Mouse (Mus musculus) effector memory CD4-positive, alpha-beta T cell, adult 7 months (primary cell): ENCODE measurements around the gene Lman1l. TPM values are rescaled to one million over a fixed set of nuclear protein-coding genes. Genes with fewer than 3 reads are reported as not detected.

ENCODE experiments used
- polyA plus RNA-seq: library from polyadenylated mRNA; unstranded; fragments of 100-300 nt; shearing (Covaris generic); gene quantifications from one replicate; pipeline ENCODE4 v1.2.1, GENCODE M21; 2017

The Lman1l gene
- not detected for polyA plus RNA-seq

GRCm38 (mm10) chr9:57620674-57621073, at the start of gene Lman1l:
Lman1l (minus strand) TSS chr9:57620774.

GRCm38 (mm10) chr9:57653283-57653682, 32.7 kb upstream of the Lman1l start, which contains the start of gene Csk:
Csk (minus strand) TSS chr9:57653631.

GRCm38 (mm10) chr9:57606139-57606851, 14.3 kb downstream of the Lman1l start, which contains the start of gene Cplx3:
Cplx3 (minus strand) TSS chr9:57606281.

GRCm38 (mm10) chr9:57589224-57590126, 31.1 kb downstream of the Lman1l start, which contains the start of gene Ulk3:
Ulk3 (plus strand) TSS chr9:57589452.

GRCm38 (mm10) chr9:57560861-57561710, 59.5 kb downstream of the Lman1l start, which contains the start of gene Scamp2:
Scamp2 (plus strand) TSS chr9:57560943.

Other genes with a start within 250 kb of the Lman1l start
- gene Ppcdc, start 180.7 kb downstream of the Lman1l start, polyA plus RNA-seq = 85.0 TPM
- 0.30 TPM for gene Scamp5, start 152.7 kb downstream of the Lman1l start, polyA plus RNA-seq
- not detected for gene Rpp25, start 116.7 kb downstream of the Lman1l start, polyA plus RNA-seq
- gene Cox5a, start 99.5 kb downstream of the Lman1l start, polyA plus RNA-seq = 261 TPM
- 11.2 TPM for gene Fam219b, start 83.2 kb downstream of the Lman1l start, polyA plus RNA-seq
- gene Mpi, start 68.0 kb downstream of the Lman1l start, polyA plus RNA-seq = 8.5 TPM
- gene Scamp2, start 59.8 kb downstream of the Lman1l start, polyA plus RNA-seq = 77.3 TPM
- 33.8 TPM for gene Ulk3, start 31.3 kb downstream of the Lman1l start, polyA plus RNA-seq
- not detected for gene Cplx3, start 14.5 kb downstream of the Lman1l start, polyA plus RNA-seq
- gene Csk, start 32.9 kb upstream of the Lman1l start, polyA plus RNA-seq = 81.2 TPM
- gene Cyp1a2, start 62.9 kb upstream of the Lman1l start, polyA plus RNA-seq = not detected
- not detected for gene Cyp1a1, start 67.2 kb upstream of the Lman1l start, polyA plus RNA-seq
- gene Edc3, start 87.8 kb upstream of the Lman1l start, polyA plus RNA-seq = 24.8 TPM
- 219 TPM for gene Clk3, start 145.1 kb upstream of the Lman1l start, polyA plus RNA-seq
- 52.3 TPM for gene Arid3b, start 216.0 kb upstream of the Lman1l start, polyA plus RNA-seq